Mouse (Mus musculus) CH12.LX (cell line): ENCODE measurements around the gene Ift172. TPM values are rescaled to one million over a fixed set of nuclear protein-coding genes. Genes with fewer than 3 reads are reported as not detected.

Source experiments
- DNase-seq: peaks from one replicate; pipeline ENCODE4 v3.0.0-alpha.2; 2013; ENCODE audit errors: extremely low read depth
- H3K27ac ChIP-seq: 2 replicates; pipeline ENCODE4 v1.5.1; 2012; ENCODE audit warnings: low read depth, mild to moderate bottlenecking, control low read depth, moderate library complexity; ENCODE audit not compliant: insufficient read depth
- H3K27me3 ChIP-seq: replicated peaks from 2 replicates; pipeline ENCODE3; 2012; ENCODE audit warnings: inconsistent platforms
- H3K36me3 ChIP-seq, 2 experiments: replicated peaks in 1 of 2; 2 replicates each; pipeline versions ENCODE3 to v1.6.1; 2012; ENCODE audit warnings: inconsistent platforms in 1 of 2, low read length in 1 of 2, mild to moderate bottlenecking in 1 of 2, mixed read lengths in 1 of 2, moderate library complexity in 1 of 2; ENCODE audit not compliant: control insufficient read depth in 1 of 2, insufficient read depth in 1 of 2
- H3K4me1 ChIP-seq, 2 experiments: 2 replicates each; pipeline ENCODE4 v1.6.1; 2012; ENCODE audit warnings: inconsistent platforms in 1 of 2, moderate library complexity in 1 of 2; ENCODE audit not compliant: insufficient read depth in 2 of 2, control insufficient read depth in 1 of 2
- H3K4me2 ChIP-seq: 2 replicates; pipeline ENCODE4 v1.6.1; 2012; ENCODE audit warnings: low read depth, mild to moderate bottlenecking, control low read depth; ENCODE audit not compliant: poor library complexity, insufficient read depth, severe bottlenecking
- H3K4me3 ChIP-seq, 3 experiments: fragments of 150-350 bp in 1 of 3; sonication (generic) in 1 of 3; replicated peaks in 1 of 3; 2 replicates each; pipeline versions ENCODE3 to v1.5.1; 2011 to 2012; ENCODE audit warnings: low read depth in 2 of 3, low read length in 2 of 3, mild to moderate bottlenecking in 2 of 3, moderate library complexity in 2 of 3, control low read depth in 1 of 3, improper control_type of control experiment in 1 of 3, inconsistent platforms in 1 of 3, mixed read lengths in 1 of 3; ENCODE audit not compliant: poor library complexity in 1 of 3
- H3K79me2 ChIP-seq: replicated peaks from 2 replicates; pipeline ENCODE4 v1.6.1; 2012; ENCODE audit warnings: mild to moderate bottlenecking, moderate library complexity; ENCODE audit not compliant: control insufficient read depth, poor library complexity, insufficient read depth, severe bottlenecking; ENCODE audit errors: extremely low read depth
- H3K9ac ChIP-seq: 2 replicates; pipeline ENCODE4 v1.6.1; 2012; ENCODE audit warnings: low read depth, mild to moderate bottlenecking, control low read depth, moderate library complexity; ENCODE audit not compliant: insufficient read depth
- H3K9me3 ChIP-seq: replicated peaks from 2 replicates; pipeline ENCODE3; 2012; ENCODE audit warnings: low read length, inconsistent platforms, mixed read lengths
- BHLHE40 ChIP-seq: IDR thresholded peaks from 2 replicates; pipeline ENCODE4 v1.6.1; 2011; ENCODE audit warnings: mild to moderate bottlenecking, low read depth, low read length, improper control_type of control experiment
- CHD1 ChIP-seq: IDR thresholded peaks from 2 replicates; pipeline ENCODE4 v1.6.1; 2012; ENCODE audit warnings: low read depth, low read length, improper control_type of control experiment, inconsistent platforms
- EP300 ChIP-seq: IDR thresholded peaks from 2 replicates; pipeline ENCODE4 v1.6.1; 2011; ENCODE audit warnings: low read length, improper control_type of control experiment
- IRF4 ChIP-seq: IDR thresholded peaks from 2 replicates; pipeline ENCODE4 v1.6.1; 2014; ENCODE audit warnings: low read depth, mild to moderate bottlenecking, inconsistent platforms, low read length, improper control_type of control experiment
- JUND ChIP-seq: conservative IDR thresholded peaks from 2 replicates; pipeline ENCODE4 v1.6.1; 2011; ENCODE audit warnings: low read depth, low read length, improper control_type of control experiment
- KAT2A ChIP-seq: IDR thresholded peaks from 2 replicates; pipeline ENCODE4 v1.6.1; 2012; ENCODE audit warnings: low read length, improper control_type of control experiment, inconsistent platforms; ENCODE audit not compliant: insufficient replicate concordance
- MAFK ChIP-seq: IDR thresholded peaks from 2 replicates; pipeline ENCODE4 v1.6.1; 2011; ENCODE audit warnings: low read length, improper control_type of control experiment; ENCODE audit not compliant: insufficient replicate concordance
- MAX ChIP-seq: IDR thresholded peaks from 2 replicates; pipeline ENCODE4 v1.6.1; 2011; ENCODE audit warnings: low read length, improper control_type of control experiment
- MEF2A ChIP-seq: IDR thresholded peaks from 2 replicates; pipeline ENCODE4 v1.6.1; 2014; ENCODE audit warnings: low read depth, mild to moderate bottlenecking, inconsistent platforms, low read length, improper control_type of control experiment, borderline replicate concordance
- MYC ChIP-seq: IDR thresholded peaks from 2 replicates; pipeline ENCODE4 v1.6.1; 2011; ENCODE audit warnings: low read depth, mild to moderate bottlenecking, improper control_type of control experiment, low read length
- NRF1 ChIP-seq: IDR thresholded peaks from 2 replicates; pipeline ENCODE4 v1.6.1; 2014; ENCODE audit warnings: low read depth, mild to moderate bottlenecking, inconsistent platforms, low read length, improper control_type of control experiment, moderate library complexity
- POLR2AphosphoS2 ChIP-seq: IDR thresholded peaks from 2 replicates; pipeline ENCODE4 v1.6.1; 2011; ENCODE audit warnings: low read depth, low read length, improper control_type of control experiment
- RAD21 ChIP-seq: IDR thresholded peaks from 2 replicates; pipeline ENCODE4 v1.6.1; 2011; ENCODE audit warnings: low read depth, mild to moderate bottlenecking, low read length, improper control_type of control experiment, moderate library complexity
- RCOR1 ChIP-seq: conservative IDR thresholded peaks from 2 replicates; pipeline ENCODE4 v1.6.1; 2012; ENCODE audit warnings: low read depth, mild to moderate bottlenecking, inconsistent platforms, low read length, improper control_type of control experiment
- SMC3 ChIP-seq: IDR thresholded peaks from 2 replicates; pipeline ENCODE4 v1.6.1; 2011; ENCODE audit warnings: low read depth, low read length, improper control_type of control experiment
- TBP ChIP-seq: conservative IDR thresholded peaks from 2 replicates; pipeline ENCODE4 v1.6.1; 2011; ENCODE audit warnings: low read depth, low read length, improper control_type of control experiment
- TCF12 ChIP-seq: IDR thresholded peaks from 2 replicates; pipeline ENCODE4 v1.6.1; 2014; ENCODE audit warnings: low read depth, mild to moderate bottlenecking, inconsistent platforms, low read length, improper control_type of control experiment
- UBTF ChIP-seq: IDR thresholded peaks from 2 replicates; pipeline ENCODE4 v1.6.1; 2012; ENCODE audit warnings: low read depth, mild to moderate bottlenecking, inconsistent platforms, low read length, improper control_type of control experiment, moderate library complexity
- USF1 ChIP-seq: IDR thresholded peaks from 2 replicates; pipeline ENCODE4 v1.6.1; 2014; ENCODE audit warnings: low read depth, mild to moderate bottlenecking, inconsistent platforms, low read length, improper control_type of control experiment
- USF2 ChIP-seq: conservative IDR thresholded peaks from 2 replicates; pipeline ENCODE4 v1.6.1; 2011; ENCODE audit warnings: low read depth, low read length, improper control_type of control experiment
- ZMIZ1 ChIP-seq: IDR thresholded peaks from 2 replicates; pipeline ENCODE4 v1.6.1; 2012; ENCODE audit warnings: low read depth, mild to moderate bottlenecking, inconsistent platforms, low read length, improper control_type of control experiment
- dilution Hi-C: fragments of 300-500 bp; cut with MboI; formaldehyde crosslinking; loops from 2 replicates; pipeline ENCODE4 v1.14.3; 2020; ENCODE audit warnings: low sequenced_read_pairs; ENCODE audit not compliant: extremely low pct_unique_long_range_greater_than_20kb, extremely low pct_ligation_motif_present
- in situ Hi-C: fragments of 300-500 bp; cut with MboI; formaldehyde crosslinking; loops from 3 replicates; pipeline ENCODE4 v1.14.3; 2019; ENCODE audit warnings: low sequenced_read_pairs, low pct_ligation_motif_present, low pct_unique_long_range_greater_than_20kb, mixed read lengths
- polyA plus RNA-seq: library from polyadenylated mRNA; unstranded; fragments of >175 nt; gene quantifications from 2 replicates; pipeline ENCODE4 v1.2.1, GENCODE M21; 2012; ENCODE audit warnings: low read depth; ENCODE audit not compliant: insufficient read length
- total RNA-seq, 2 experiments: library from RNA; depleted of rRNA; stranded (reverse); fragments of 300-350 nt in 1 of 2; fragments of >200 nt in 1 of 2; gene quantifications; 2 replicates each; pipeline ENCODE4 v1.2.3; 2012 to 2014

Ift172 gene
- total and polyA plus RNA-seq, 3 experiments, result 6.1 to 21.5 (median 8.5) TPM

- dilution Hi-C loops (no loop called here), in situ Hi-C loops (no loop called here)
- peaks cover 8% of the 10 kb centered on the region for H3K9me3 ChIP-seq
- no peak for DNase-seq
- no peak overlapping the region for H3K4me3 ChIP-seq
- no peak overlapping the region for H3K27ac ChIP-seq
- peaks cover 32% of the 10 kb centered on the region for H3K27me3 ChIP-seq
- TF ChIP-seq ZMIZ1 (no peak), CHD1 (no peak), NRF1 (no peak), MAX (no peak), MEF2A (no peak), MAFK (no peak), UBTF (no peak), JUND (no peak), TBP (no peak)
- no peaks in the 10 kb centered on the region for H3K36me3 ChIP-seq
- no peak overlapping the region for H3K9ac ChIP-seq
- no peak overlapping the region for H3K4me2 ChIP-seq
- H3K79me2 ChIP-seq, result no peaks in the 10 kb centered on the region
- H3K4me1 ChIP-seq, result no peaks in the 10 kb centered on the region
Measured at GRCm38 (mm10) chr5:31324085-31324484, 33.2 kb upstream of the Ift172 start.

GRCm38 (mm10) chr5:31322776-31323175 is 31.9 kb upstream of the Ift172 start:
- dilution Hi-C loops, result no loop called here

DNA sequence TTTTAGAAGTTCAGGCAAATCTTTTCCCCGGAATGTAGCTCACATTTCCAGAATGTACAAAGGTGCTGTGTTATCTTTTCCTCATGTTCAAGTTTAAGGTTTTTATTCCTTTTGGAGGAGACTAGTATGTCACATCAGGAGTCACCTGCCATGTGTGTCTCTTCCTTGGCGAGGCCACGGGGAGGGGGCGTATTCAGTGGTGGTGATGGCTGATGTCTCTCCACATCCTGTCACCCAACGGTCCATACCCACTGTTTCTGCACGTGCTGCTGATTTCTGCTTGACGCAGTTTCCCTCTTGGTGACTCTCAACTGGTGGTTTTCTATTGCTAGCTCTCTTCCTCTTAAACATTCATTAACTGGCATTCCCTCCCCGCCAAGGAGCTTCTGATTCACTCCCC is 21.9 kb upstream of the Ift172 start:
- H3K27me3 ChIP-seq, result peaks cover 41% of the 10 kb centered on the region
- H3K4me2 ChIP-seq, result no peak overlapping the region
- no peaks in the 10 kb centered on the region for H3K36me3 ChIP-seq
- no peak overlapping the region for H3K4me3 ChIP-seq
- H3K79me2 ChIP-seq, result no peaks in the 10 kb centered on the region
- H3K4me1 ChIP-seq, result no peaks in the 10 kb centered on the region
- H3K27ac ChIP-seq, result no peak overlapping the region
- H3K9me3 ChIP-seq, result no peaks in the 10 kb centered on the region
- dilution Hi-C loops, result no loop called here
- DNase-seq, result no peak
- TF ChIP-seq SMC3 (no peak), KAT2A (no peak), USF1 (no peak), TCF12 (no peak), POLR2AphosphoS2 (no peak), IRF4 (no peak), USF2 (no peak)
- TF ChIP-seq, all 38 proteins: peak for 0
- in situ Hi-C loops, result no loop called here
- H3K9ac ChIP-seq, result no peak overlapping the region

More at GRCm38 (mm10) chr5:31322776-31323175, 31.9 kb upstream of the Ift172 start:
- no peak overlapping the region for H3K27ac ChIP-seq
- H3K9ac ChIP-seq, result no peak overlapping the region
- TF ChIP-seq USF1 (no peak), CHD1 (no peak), BHLHE40 (no peak), EP300 (no peak), RAD21 (no peak), MYC (no peak), RCOR1 (no peak), UBTF (no peak)
- no peaks in the 10 kb centered on the region for H3K36me3 ChIP-seq
- no peaks in the 10 kb centered on the region for H3K79me2 ChIP-seq
- H3K4me1 ChIP-seq, result no peaks in the 10 kb centered on the region
- H3K9me3 ChIP-seq, result peaks cover 8% of the 10 kb centered on the region
- no peak for DNase-seq
- H3K4me3 ChIP-seq, result no peak overlapping the region
- peaks cover 28% of the 10 kb centered on the region for H3K27me3 ChIP-seq
- in situ Hi-C loops, result no loop called here
- H3K4me2 ChIP-seq, result no peak overlapping the region
